Comparison of ENCODE assay signal across 8 mouse cellular contexts in genomic region chr2:31298814-31299213, GRCm38 (mm10). TPM values are rescaled to one million over a fixed set of nuclear protein-coding genes. Genes with fewer than 3 reads are reported as not detected.
DNase-seq lines count a peak whose midpoint lies in the region; ATAC-seq lines count a peak whose summit lies in the region.

No protein-coding gene starts in this region.

- H3K4me2 ChIP-seq in heart, embryonic 16.5 days (ENCODE audit: low read depth, low read length): peak overlapping the region; percentile 69
- peak overlapping the region; percentile 46 for H3K4me2 ChIP-seq in forebrain, embryonic 14.5 days (ENCODE audit: low read length)
- H3K4me2 ChIP-seq in midbrain, embryonic 12.5 days (replicated peaks): peak overlapping the region; percentile 56

- no peak overlapping the region for H3K4me3 ChIP-seq in heart, embryonic 16.5 days (ENCODE audit: low read length)
- H3K4me3 ChIP-seq in forebrain, embryonic 14.5 days (ENCODE audit: low read depth, low read length): no peak overlapping the region
- peak overlapping the region; percentile 47; the same call in 1 of the 2 replicates for H3K4me3 ChIP-seq in midbrain, embryonic 12.5 days

- DNase-seq in heart, adult 11 months: no peak
- DNase-seq in NIH3T3 (ENCODE audit: low read depth): peak; percentile 20
- DNase-seq in forebrain, embryonic 14.5 days (ENCODE audit: low spot score): no peak
- no peak for DNase-seq in left cerebral cortex, adult 9 months (ENCODE audit: low spot score in 2 of 2)
- DNase-seq in c-Kit-positive CD71-positive TER-119-positive erythroid progenitor cells, embryonic 14.5 days (ENCODE audit: low spot score): no peak

- ATAC-seq in heart, embryonic 16.5 days (replicated peaks; ENCODE audit: extremely low read depth, insufficient read depth, low FRiP score): no peak
- no peak; the same call in 1 of the 2 replicates for ATAC-seq in forebrain, embryonic 14.5 days
- ATAC-seq in midbrain, embryonic 12.5 days (ENCODE audit: low FRiP score, low read depth): no peak
- no peak for ATAC-seq in megakaryocyte, adult 5-6 weeks (ENCODE audit: poor library complexity, severe bottlenecking)

- H3K9me3 ChIP-seq in heart, embryonic 16.5 days (replicated peaks; ENCODE audit: control insufficient read depth, low read length): no peaks in the 10 kb centered on the region
- H3K9me3 ChIP-seq in forebrain, embryonic 14.5 days (replicated peaks; ENCODE audit: control insufficient read depth, low read length): no peaks in the 10 kb centered on the region
- no peaks in the 10 kb centered on the region for H3K9me3 ChIP-seq in midbrain, embryonic 12.5 days

- peaks cover 3% of the 10 kb centered on the region; the same call in 1 of the 2 replicates for H3K4me1 ChIP-seq in heart, embryonic 16.5 days (ENCODE audit: control insufficient read depth, insufficient read depth, low read length)
- 0 out of 2 replicates have a peak, but pooled peaks cover 3% of the 10 kb centered on the region for H3K4me1 ChIP-seq in forebrain, embryonic 14.5 days (ENCODE audit: control insufficient read depth, insufficient read depth, low read length)
- H3K4me1 ChIP-seq in midbrain, embryonic 12.5 days: peaks cover 9% of the 10 kb centered on the region

- H3K36me3 ChIP-seq in heart, embryonic 16.5 days (ENCODE audit: control insufficient read depth, insufficient read depth): no peaks in the 10 kb centered on the region
- H3K36me3 ChIP-seq in forebrain, embryonic 14.5 days (ENCODE audit: control insufficient read depth, insufficient read depth, low read length): peaks cover 4% of the 10 kb centered on the region; the same call in 1 of the 2 replicates
- 0 out of 2 replicates have a peak, but pooled peaks cover 4% of the 10 kb centered on the region for H3K36me3 ChIP-seq in midbrain, embryonic 12.5 days

- H3K27ac ChIP-seq in heart, embryonic 16.5 days (ENCODE audit: low read length): no peak overlapping the region
- H3K27ac ChIP-seq in forebrain, embryonic 14.5 days (ENCODE audit: low read depth, low read length): no peak overlapping the region
- no peak overlapping the region for H3K27ac ChIP-seq in midbrain, embryonic 12.5 days (replicated peaks)

- H3K27me3 ChIP-seq in heart, embryonic 16.5 days (ENCODE audit: control insufficient read depth, insufficient read depth, low read length): no peaks in the 10 kb centered on the region
- no peaks in the 10 kb centered on the region for H3K27me3 ChIP-seq in forebrain, embryonic 14.5 days (replicated peaks; ENCODE audit: control insufficient read depth, insufficient read depth, low read length)
- H3K27me3 ChIP-seq in midbrain, embryonic 12.5 days: no peaks in the 10 kb centered on the region; the same call in 1 of the 2 replicates

- H3K9ac ChIP-seq in heart, embryonic 16.5 days (ENCODE audit: low read length): no peak overlapping the region
- H3K9ac ChIP-seq in forebrain, embryonic 14.5 days (ENCODE audit: low read length): no peak overlapping the region
- H3K9ac ChIP-seq in midbrain, embryonic 12.5 days (replicated peaks): no peak overlapping the region

- 37% methylated on average over 4 of the region's 4 CpGs for WGBS in heart, embryonic 16.5 days
- WGBS in forebrain, embryonic 14.5 days: 35% methylated on average over 4 of the region's 4 CpGs
- 38% methylated on average over 4 of the region's 4 CpGs for WGBS in midbrain, embryonic 12.5 days

RNA-seq across cellular contexts. Expression of gene Hmcn2, which starts 15.4 kb away (rescaled TPM):
- 1.1 and 1.3 TPM in 2 replicates for polyA plus RNA-seq in heart, embryonic 16.5 days (2015; fragmentation: Nextera tagmentation; extraction: Ambion mirVana)
- 0.17 and 0.27 TPM in 2 replicates for polyA plus RNA-seq in forebrain, embryonic 14.5 days (2014; fragmentation: Nextera tagmentation; extraction: Ambion mirVana)
- polyA plus RNA-seq in midbrain, embryonic 12.5 days (2016; fragmentation: Nextera tagmentation; extraction: Ambion mirVana): 0.09 TPM in 1 of 2 replicates, not detected in the other
- 0.02 TPM in 1 of 2 replicates, not detected in the other for total RNA-seq in megakaryocyte, adult 5-6 weeks (2015)
- 0.26 TPM in 1 of 2 replicates, not detected in the other for total RNA-seq in megakaryocyte, adult 5-6 weeks (2017)

RNA-seq across cellular contexts. Expression of gene Ncs1, which starts 53.2 kb away (rescaled TPM):
- polyA plus RNA-seq in heart, embryonic 16.5 days (2015; fragmentation: Nextera tagmentation; extraction: Ambion mirVana): 29.4 and 32.1 TPM in 2 replicates
- 95.2 and 109 TPM in 2 replicates for polyA plus RNA-seq in forebrain, embryonic 14.5 days (2014; fragmentation: Nextera tagmentation; extraction: Ambion mirVana)
- polyA plus RNA-seq in midbrain, embryonic 12.5 days (2016; fragmentation: Nextera tagmentation; extraction: Ambion mirVana): 75.8 and 90.3 TPM in 2 replicates
- total RNA-seq in megakaryocyte, adult 5-6 weeks (2015): 0.14 TPM in 1 of 2 replicates, not detected in the other
- total RNA-seq in megakaryocyte, adult 5-6 weeks (2017): 0.15 and 0.37 TPM in 2 replicates
